Mouse (Mus musculus) forebrain, embryonic 14.5 days (tissue): ENCODE data around the gene Fndc4. TPM values are rescaled to one million over a fixed set of nuclear protein-coding genes. Genes with fewer than 3 reads are reported as not detected.
A peak's percentile ranks its signal among the peaks of the same experiment; 100 is the strongest.

Experiments used
- ATAC-seq: fragments of 200-750 bp; cut with Nextera tagmentation; 2 replicates; pipeline ENCODE4 v1.8.0; 2017; ENCODE audit warnings: mild to moderate bottlenecking, moderate library complexity
- DNase-seq: peaks from one replicate; pipeline ENCODE4 v3.0.0-alpha.2; 2015; ENCODE audit warnings: low spot score
- H3K27ac ChIP-seq: fragments of 300-500 bp; sonication (generic); 2 replicates; pipeline ENCODE4 v1.5.1; 2014; ENCODE audit warnings: low read depth, mild to moderate bottlenecking, control low read depth, low read length, moderate library complexity
- H3K27me3 ChIP-seq: fragments of 300-500 bp; sonication (generic); replicated peaks from 2 replicates; pipeline ENCODE4 v1.6.1; 2014; ENCODE audit warnings: low read length, control low read depth, mixed read lengths; ENCODE audit not compliant: control insufficient read depth, insufficient read depth
- H3K36me3 ChIP-seq: fragments of 300-500 bp; sonication (generic); 2 replicates; pipeline ENCODE4 v1.6.1; 2014; ENCODE audit warnings: low read length, control low read depth; ENCODE audit not compliant: control insufficient read depth, insufficient read depth
- H3K4me1 ChIP-seq: fragments of 300-500 bp; sonication (generic); 2 replicates; pipeline ENCODE4 v1.6.1; 2014; ENCODE audit warnings: antibody characterized with exemption, low read length, control low read depth; ENCODE audit not compliant: control insufficient read depth, insufficient read depth
- H3K4me2 ChIP-seq: fragments of 300-500 bp; sonication (generic); 2 replicates; pipeline ENCODE4 v1.6.1; 2014; ENCODE audit warnings: mild to moderate bottlenecking, control low read depth, low read length
- H3K4me3 ChIP-seq: fragments of 300-500 bp; sonication (generic); 2 replicates; pipeline ENCODE4 v1.5.1; 2014; ENCODE audit warnings: low read depth, low read length, control low read depth
- H3K9ac ChIP-seq: fragments of 300-500 bp; sonication (generic); 2 replicates; pipeline ENCODE4 v1.6.1; 2014; ENCODE audit warnings: mild to moderate bottlenecking, low read length, control low read depth, moderate library complexity
- H3K9me3 ChIP-seq: fragments of 300-500 bp; sonication (generic); replicated peaks from 2 replicates; pipeline ENCODE4 v1.6.1; 2016; ENCODE audit warnings: low read length, control low read depth, mixed read lengths; ENCODE audit not compliant: control insufficient read depth
- WGBS: fragments of 180-500 bp; shearing (Covaris S2); extraction: QIAGEN DNeasy Blood & Tissue Kit; methylation state at CpG from one replicate; pipeline ENCODE4 v1.1.7; 2014; 5-methylcytosine and 5-hydroxymethylcytosine counted together
- polyA plus RNA-seq: library from polyadenylated mRNA; unstranded; fragments of >200 nt; fragmentation: Nextera tagmentation; extraction: Ambion mirVana; gene quantifications from 2 replicates; pipeline ENCODE4 v1.2.1, GENCODE M21; 2014

Gene Fndc4
- polyA plus RNA-seq, 1 experiment from 2014 or later, result 72.6 TPM

DNA sequence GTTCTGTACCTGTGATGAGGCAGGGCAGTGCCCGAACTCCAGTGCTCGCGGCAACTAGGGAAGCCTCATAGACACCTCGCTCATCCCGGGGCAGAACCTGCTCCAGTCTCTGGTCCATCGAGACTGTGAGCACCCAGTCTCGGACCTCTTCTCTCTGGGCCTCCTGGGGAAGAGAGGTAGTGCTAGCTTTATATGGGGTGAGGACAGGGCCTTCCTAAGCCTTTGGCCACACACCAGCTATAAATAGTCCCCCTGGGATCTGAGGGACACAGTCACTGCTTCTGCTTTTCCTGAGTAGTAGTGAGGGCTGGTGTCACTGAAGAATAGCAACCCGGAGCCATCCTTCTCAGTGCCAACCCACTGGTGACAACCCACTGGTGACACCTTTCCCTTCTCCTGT lies 42.1 kb downstream of the Fndc4 start:
- Histone ChIP-seq H3K4me1 (peaks cover 6% of the 10 kb centered on the region; the same call in 1 of the 2 replicates), H3K4me3 (no peak overlapping the region), H3K36me3 (peaks cover 77% of the 10 kb centered on the region), H3K27me3 (no peaks in the 10 kb centered on the region), H3K4me2 (no peak overlapping the region), H3K9me3 (no peaks in the 10 kb centered on the region), H3K9ac (no peak overlapping the region), H3K27ac (no peak overlapping the region)
- DNase-seq, result no peak
- 98% methylated on average over 8 of the region's 8 CpGs for WGBS
- no peak for ATAC-seq

DNA sequence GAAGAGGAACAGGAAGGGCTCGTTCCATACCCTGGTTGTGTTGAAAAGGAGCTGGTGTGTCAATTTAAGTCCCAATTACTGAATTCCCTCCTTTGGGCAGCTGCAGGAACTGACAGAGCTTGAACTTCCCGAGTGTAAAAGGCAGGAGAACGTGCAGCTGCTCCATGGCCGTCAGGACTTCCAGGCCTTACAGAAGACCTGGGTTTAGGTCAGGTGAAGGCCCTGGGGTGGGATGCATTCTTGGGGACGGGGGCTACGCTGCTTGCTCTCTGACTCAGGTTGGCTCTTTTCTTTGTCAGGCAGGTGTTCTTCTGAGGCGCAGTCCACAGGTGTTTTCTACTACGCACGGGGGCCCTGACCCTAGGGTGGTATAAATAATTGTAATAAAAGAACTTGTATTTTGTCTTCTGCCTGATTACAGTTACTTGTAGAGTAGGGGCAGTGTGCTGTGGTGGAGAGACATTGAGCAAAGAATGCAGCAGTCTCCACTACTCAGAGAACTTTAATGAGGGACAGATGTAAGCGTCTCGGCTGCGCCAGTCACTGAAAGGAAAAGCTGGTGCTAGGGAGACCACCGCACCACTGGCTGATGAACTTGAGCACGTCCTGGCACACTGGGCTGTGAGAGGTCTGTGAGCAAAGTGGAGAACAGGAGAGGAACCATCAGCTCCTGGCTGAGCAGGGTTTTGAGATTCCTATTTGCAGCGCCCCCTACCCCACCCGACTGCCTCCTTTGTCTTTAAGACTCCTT lies 42.9 kb downstream of the Fndc4 start:
- no peak overlapping the region for H3K9ac ChIP-seq
- WGBS, result 82% methylated on average over 16 of the region's 16 CpGs
- DNase-seq (no peak), ATAC-seq (no peak)
- no peak overlapping the region for H3K4me2 ChIP-seq
- peaks cover 6% of the 10 kb centered on the region; the same call in 1 of the 2 replicates for H3K4me1 ChIP-seq
- no peak overlapping the region for H3K27ac ChIP-seq
- H3K9me3 ChIP-seq, result no peaks in the 10 kb centered on the region
- H3K27me3 ChIP-seq, result no peaks in the 10 kb centered on the region
- H3K4me3 ChIP-seq, result no peak overlapping the region
- peaks cover 86% of the 10 kb centered on the region for H3K36me3 ChIP-seq

DNA sequence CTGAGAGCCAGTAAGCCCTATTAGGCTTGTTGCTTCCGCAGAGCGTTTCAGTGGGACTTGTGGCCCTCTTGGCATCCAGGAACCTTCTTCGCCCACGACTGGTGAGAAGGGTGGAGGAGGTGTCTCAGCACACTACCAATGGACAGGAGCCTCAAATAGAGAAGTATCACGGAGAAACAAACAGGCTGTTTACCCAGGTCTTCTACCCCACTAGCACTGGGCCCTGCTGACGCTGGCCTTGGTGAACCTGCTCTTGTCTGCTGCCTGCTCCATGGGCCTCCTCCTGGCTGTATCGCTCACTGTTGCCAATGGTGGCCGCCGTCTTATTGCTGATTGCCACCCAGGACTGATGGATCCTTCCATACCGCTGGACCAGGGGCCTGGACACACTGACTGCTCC lies 43.7 kb downstream of the Fndc4 start:
- H3K27ac ChIP-seq, result no peak overlapping the region
- peaks cover 88% of the 10 kb centered on the region for H3K36me3 ChIP-seq
- H3K9me3 ChIP-seq, result no peaks in the 10 kb centered on the region
- peaks cover 6% of the 10 kb centered on the region; the same call in 1 of the 2 replicates for H3K4me1 ChIP-seq
- 46% methylated on average over 10 of the region's 10 CpGs for WGBS
- no peak overlapping the region; the same call in 1 of the 2 replicates for H3K4me2 ChIP-seq
- DNase-seq (no peak), ATAC-seq (peak; percentile 36; the same call in 1 of the 2 replicates)
- no peaks in the 10 kb centered on the region for H3K27me3 ChIP-seq
- no peak overlapping the region for H3K9ac ChIP-seq
- no peak overlapping the region for H3K4me3 ChIP-seq

DNA sequence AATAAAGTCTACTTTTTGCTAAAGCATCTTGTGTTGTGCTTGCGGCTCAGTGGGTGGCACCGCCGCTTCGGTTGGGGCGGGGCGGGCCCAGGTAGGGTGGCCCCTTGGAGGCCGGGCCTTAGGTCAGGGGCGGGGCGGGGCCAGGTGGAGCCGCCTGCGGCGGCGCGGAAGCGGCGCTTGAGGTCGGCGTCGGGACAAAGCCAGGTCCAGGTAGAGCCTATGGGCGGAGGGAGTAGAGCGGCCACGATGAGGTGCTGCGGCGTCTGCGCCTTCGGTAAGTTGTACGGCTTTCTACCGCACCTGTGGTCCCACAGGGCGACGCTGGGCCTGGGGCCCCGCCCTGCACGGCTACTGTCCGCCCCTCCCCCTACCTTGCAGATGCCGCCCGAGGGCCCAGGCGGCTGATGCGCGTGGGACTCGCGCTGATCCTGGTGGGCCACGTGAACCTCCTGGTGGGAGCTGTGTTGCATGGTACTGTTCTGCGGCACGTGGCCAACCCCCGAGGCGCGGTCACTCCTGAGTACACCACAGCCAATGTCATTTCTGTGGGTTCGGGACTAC lies 44.3 kb downstream of the Fndc4 start, which contains the start of gene Krtcap3:
Gene Krtcap3 (plus strand): TSS at position 151 of the 561 bp plus-strand sequence.
- 6% methylated on average over 46 of the region's 47 CpGs for WGBS
- peak within 1 kb of the TSS; percentile 22; the same call in 1 of the 2 replicates for H3K4me2 ChIP-seq
- H3K36me3 ChIP-seq, result peaks cover 91% of the 10 kb centered on the region
- no peaks in the 10 kb centered on the region for H3K27me3 ChIP-seq
- no peak within 1 kb of the TSS for H3K4me3 ChIP-seq
- H3K9me3 ChIP-seq, result no peaks in the 10 kb centered on the region
- no peak within 1 kb of the TSS for H3K27ac ChIP-seq
- DNase-seq, result peak; percentile 19
- H3K4me1 ChIP-seq, result peaks cover 6% of the 10 kb centered on the region; the same call in 1 of the 2 replicates
- peak within 1 kb of the TSS; percentile 18; the same call in 1 of the 2 replicates for H3K9ac ChIP-seq
- ATAC-seq, result peak; percentile 60

DNA sequence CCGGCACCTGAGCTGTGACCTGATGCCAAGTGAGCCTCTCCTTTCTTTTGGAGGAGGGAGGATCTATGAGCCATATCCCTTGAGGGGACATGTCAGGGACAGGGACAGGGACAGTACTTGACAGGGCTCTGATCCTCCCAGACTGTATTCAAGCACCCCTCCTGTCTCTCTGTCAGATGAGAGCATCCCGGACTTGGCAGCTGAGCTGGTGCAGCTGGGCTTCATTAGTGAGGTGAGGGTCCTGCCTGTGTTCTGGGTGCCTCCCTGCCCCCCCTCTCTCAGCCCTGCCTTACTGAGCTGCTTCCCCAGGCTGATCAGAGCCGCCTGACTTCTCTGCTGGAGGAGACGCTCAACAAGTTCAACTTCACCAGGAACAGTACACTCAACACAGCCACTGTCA lies 45.2 kb downstream of the Fndc4 start:
- DNase-seq (peak; percentile 8), ATAC-seq (peak; percentile 28; the same call in 1 of the 2 replicates)
- Histone ChIP-seq H3K36me3 (peaks cover 93% of the 10 kb centered on the region), H3K4me3 (no peak overlapping the region), H3K9me3 (no peaks in the 10 kb centered on the region), H3K27me3 (no peaks in the 10 kb centered on the region), H3K9ac (no peak overlapping the region), H3K4me1 (peaks cover 6% of the 10 kb centered on the region; the same call in 1 of the 2 replicates), H3K4me2 (no peak overlapping the region), H3K27ac (no peak overlapping the region)
- WGBS, result 64% methylated on average over 4 of the region's 4 CpGs

Other genes with a start within 250 kb of the Fndc4 start
- 167 and 200 TPM in 2 replicates for gene Atraid, start 247.8 kb downstream of the Fndc4 start, polyA plus RNA-seq
- gene Slc5a6, start 247.2 kb downstream of the Fndc4 start, polyA plus RNA-seq, result 12.1 and 13.7 TPM in 2 replicates
- 16.5 and 19.4 TPM in 2 replicates for gene Cad, start 241.3 kb downstream of the Fndc4 start, polyA plus RNA-seq
- not detected in 2 replicates for gene Dnajc5g, start 189.8 kb downstream of the Fndc4 start, polyA plus RNA-seq
- 2.0 TPM in 2 replicates for gene Slc30a3, start 187.8 kb downstream of the Fndc4 start, polyA plus RNA-seq
- gene Trim54, start 179.4 kb downstream of the Fndc4 start, polyA plus RNA-seq, result not detected in 2 replicates
- not detected in 2 replicates for gene Ucn, start 157.3 kb downstream of the Fndc4 start, polyA plus RNA-seq
- 36.6 and 37.4 TPM in 2 replicates for gene Mpv17, start 141.8 kb downstream of the Fndc4 start, polyA plus RNA-seq
- gene Gm29609, start 116.2 kb downstream of the Fndc4 start, polyA plus RNA-seq, result 1.1 and 2.0 TPM in 2 replicates
- 45.7 and 47.5 TPM in 2 replicates for gene Gtf3c2, start 115.9 kb downstream of the Fndc4 start, polyA plus RNA-seq
- gene Snx17, start 102.9 kb downstream of the Fndc4 start, polyA plus RNA-seq, result 135 and 142 TPM in 2 replicates
- 84.5 and 87.3 TPM in 2 replicates for gene Eif2b4, start 102.7 kb downstream of the Fndc4 start, polyA plus RNA-seq
- 7.2 and 8.7 TPM in 2 replicates for gene Zfp513, start 93.8 kb downstream of the Fndc4 start, polyA plus RNA-seq
- 133 and 143 TPM in 2 replicates for gene Ppm1g, start 75.4 kb downstream of the Fndc4 start, polyA plus RNA-seq
- 160 and 167 TPM in 2 replicates for gene Nrbp1, start 55.2 kb downstream of the Fndc4 start, polyA plus RNA-seq
- gene Gm9970, start 54.8 kb downstream of the Fndc4 start, polyA plus RNA-seq, result 0.47 and 1.2 TPM in 2 replicates
- 2.0 and 2.8 TPM in 2 replicates for gene Krtcap3, start 44.4 kb downstream of the Fndc4 start, polyA plus RNA-seq
- 24.0 and 29.7 TPM in 2 replicates for gene Ift172, start 5.0 kb downstream of the Fndc4 start, polyA plus RNA-seq
- gene Gckr, start 1.4 kb upstream of the Fndc4 start, polyA plus RNA-seq, result not detected in 2 replicates
- 79.7 and 93.6 TPM in 2 replicates for gene Zfp512, start 156.4 kb upstream of the Fndc4 start, polyA plus RNA-seq
- gene 4930548H24Rik, start 189.7 kb upstream of the Fndc4 start, polyA plus RNA-seq, result not detected in 2 replicates
- 83.2 and 83.9 TPM in 2 replicates for gene Gpn1, start 198.7 kb upstream of the Fndc4 start, polyA plus RNA-seq
- 20.9 and 21.7 TPM in 2 replicates for gene Slc4a1ap, start 230.9 kb upstream of the Fndc4 start, polyA plus RNA-seq
- gene Supt7l, start 231.7 kb upstream of the Fndc4 start, polyA plus RNA-seq, result 10.0 and 13.7 TPM in 2 replicates